Mouse (Mus musculus): ENCODE measurements around the gene Dnajc3. TPM values are rescaled to one million over a fixed set of nuclear protein-coding genes. Genes with fewer than 3 reads are reported as not detected.
A peak's percentile ranks its signal among the peaks of the same experiment; 100 is the strongest.

The Dnajc3 gene
- polyA plus RNA-seq, 2 experiments = 22.8 to 42.0 TPM

GRCm38 (mm10) chr14:118922251-118922650 is 15.5 kb upstream of the Dnajc3 start:
- H3K27me3 ChIP-seq (ENCODE audit: control insufficient read depth, insufficient read depth, low read length) = peaks cover 11% of the 10 kb centered on the region; the same call in 1 of the 2 replicates
- DNase-seq (ENCODE audit: low spot score) = no peak
- peak overlapping the region; percentile 83 for H3K4me2 ChIP-seq (replicated peaks; ENCODE audit: low read depth, low read length, severe bottlenecking)
- H3K36me3 ChIP-seq (ENCODE audit: control insufficient read depth, insufficient read depth, low read length) = peaks cover 7% of the 10 kb centered on the region; the same call in 1 of the 2 replicates
- peak overlapping the region; percentile 45 for H3K9ac ChIP-seq (ENCODE audit: low read depth, low read length, severe bottlenecking)
- H3K4me1 ChIP-seq (ENCODE audit: control insufficient read depth, insufficient read depth, low read length) = peaks cover 21% of the 10 kb centered on the region
- no peaks in the 10 kb centered on the region for H3K9me3 ChIP-seq (ENCODE audit: control insufficient read depth, low read length)
- no peak overlapping the region for H3K27ac ChIP-seq (replicated peaks; ENCODE audit: low read depth, low read length)
- TF ChIP-seq POLR2A (IDR thresholded peaks at IDR 0.05; ENCODE audit: borderline replicate concordance, extremely low read depth, insufficient read depth, insufficient read length) = no peak
- 23% methylated on average over 22 of the region's 22 CpGs for whole genome bisulfite sequencing
- ATAC-seq (ENCODE audit: low FRiP score, low read depth) = no peak
- peak overlapping the region; percentile 39 for H3K4me3 ChIP-seq (replicated peaks; ENCODE audit: low read length)

- Histone ChIP-seq H3K9me3 (ENCODE audit: control insufficient read depth, low read length) (no peaks in the 10 kb centered on the region), H3K4me1 (ENCODE audit: control insufficient read depth, insufficient read depth, low read length) (peaks cover 21% of the 10 kb centered on the region), H3K27ac (replicated peaks; ENCODE audit: low read depth, low read length) (no peak overlapping the region), H3K4me3 (replicated peaks; ENCODE audit: low read length) (peak overlapping the region; percentile 39), H3K9ac (ENCODE audit: low read depth, low read length, severe bottlenecking) (peak overlapping the region; percentile 45), H3K27me3 (ENCODE audit: control insufficient read depth, insufficient read depth, low read length) (peaks cover 11% of the 10 kb centered on the region; the same call in 1 of the 2 replicates), H3K4me2 (replicated peaks; ENCODE audit: low read depth, low read length, severe bottlenecking) (peak overlapping the region; percentile 83), H3K36me3 (ENCODE audit: control insufficient read depth, insufficient read depth, low read length) (0 out of 2 replicates have a peak, but pooled peaks cover 7% of the 10 kb centered on the region)
- WGBS = 2% methylated on average over 37 of the region's 47 CpGs
- peak; percentile 14 for DNase-seq (ENCODE audit: low spot score)
- ATAC-seq (ENCODE audit: low FRiP score, low read depth) = no peak
- no peak for TF ChIP-seq POLR2A (IDR thresholded peaks at IDR 0.05; ENCODE audit: borderline replicate concordance, extremely low read depth, insufficient read depth, insufficient read length)
These were observed 15.1 kb upstream of the Dnajc3 start for GRCm38 (mm10) chr14:118922667-118923184.

GRCm38 (mm10) chr14:118924673-118925615 is 12.8 kb upstream of the Dnajc3 start, which contains the start of gene Dzip1:
Gene Dzip1, minus strand, starts transcription at chr14:118925460.
- H3K9ac ChIP-seq (ENCODE audit: low read depth, low read length, severe bottlenecking) = peak within 1 kb of the TSS; percentile 77
- ATAC-seq (ENCODE audit: low FRiP score, low read depth) (peak; percentile 97), DNase-seq (ENCODE audit: low spot score) (peak; percentile 89)
- under 1% methylated on average over 47 of the region's 55 CpGs for WGBS
- peak within 1 kb of the TSS; percentile 83 for H3K4me2 ChIP-seq (replicated peaks; ENCODE audit: low read depth, low read length, severe bottlenecking)
- peaks cover 21% of the 10 kb centered on the region for H3K4me1 ChIP-seq (ENCODE audit: control insufficient read depth, insufficient read depth, low read length)
- TF ChIP-seq POLR2A (IDR thresholded peaks at IDR 0.05; ENCODE audit: borderline replicate concordance, extremely low read depth, insufficient read depth, insufficient read length) = 0 out of 2 replicates have a peak, but pooled peaks have one; percentile 7
- no peaks in the 10 kb centered on the region for H3K9me3 ChIP-seq (ENCODE audit: control insufficient read depth, low read length)
- peak within 1 kb of the TSS; percentile 69 for H3K27ac ChIP-seq (replicated peaks; ENCODE audit: low read depth, low read length)
- peaks cover 11% of the 10 kb centered on the region; the same call in 1 of the 2 replicates for H3K27me3 ChIP-seq (ENCODE audit: control insufficient read depth, insufficient read depth, low read length)
- peak within 1 kb of the TSS; percentile 60 for H3K4me3 ChIP-seq (replicated peaks; ENCODE audit: low read length)
- H3K36me3 ChIP-seq (ENCODE audit: control insufficient read depth, insufficient read depth, low read length) = no peaks in the 10 kb centered on the region

GRCm38 (mm10) chr14:118928565-118928964 is 9.2 kb upstream of the Dnajc3 start:
- no peak for ATAC-seq (ENCODE audit: low FRiP score, low read depth)
- H3K4me3 ChIP-seq (replicated peaks; ENCODE audit: low read length) = no peak overlapping the region
- H3K4me2 ChIP-seq (replicated peaks; ENCODE audit: low read depth, low read length, severe bottlenecking) = no peak overlapping the region
- H3K27ac ChIP-seq (replicated peaks; ENCODE audit: low read depth, low read length) = no peak overlapping the region
- H3K9me3 ChIP-seq (ENCODE audit: control insufficient read depth, low read length) = no peaks in the 10 kb centered on the region
- peaks cover 10% of the 10 kb centered on the region for H3K4me1 ChIP-seq (ENCODE audit: control insufficient read depth, insufficient read depth, low read length)
- no peak overlapping the region for H3K9ac ChIP-seq (ENCODE audit: low read depth, low read length, severe bottlenecking)
- H3K36me3 ChIP-seq (ENCODE audit: control insufficient read depth, insufficient read depth, low read length) = no peaks in the 10 kb centered on the region
- TF ChIP-seq POLR2A (IDR thresholded peaks at IDR 0.05; ENCODE audit: borderline replicate concordance, extremely low read depth, insufficient read depth, insufficient read length) = no peak
- 79% methylated on average over 3 of the region's 3 CpGs for WGBS
- H3K27me3 ChIP-seq (ENCODE audit: control insufficient read depth, insufficient read depth, low read length) = no peaks in the 10 kb centered on the region
- DNase-seq (ENCODE audit: low spot score) = no peak

- WGBS = 74% methylated on average over 2 of the region's 2 CpGs
- no peak overlapping the region for H3K4me2 ChIP-seq (replicated peaks; ENCODE audit: low read depth, low read length, severe bottlenecking)
- H3K27me3 ChIP-seq (ENCODE audit: control insufficient read depth, insufficient read depth, low read length) = no peaks in the 10 kb centered on the region
- H3K36me3 ChIP-seq (ENCODE audit: control insufficient read depth, insufficient read depth, low read length) = no peaks in the 10 kb centered on the region
- no peak for TF ChIP-seq POLR2A (IDR thresholded peaks at IDR 0.05; ENCODE audit: borderline replicate concordance, extremely low read depth, insufficient read depth, insufficient read length)
- H3K4me3 ChIP-seq (replicated peaks; ENCODE audit: low read length) = no peak overlapping the region
- no peak overlapping the region for H3K9ac ChIP-seq (ENCODE audit: low read depth, low read length, severe bottlenecking)
- no peaks in the 10 kb centered on the region for H3K9me3 ChIP-seq (ENCODE audit: control insufficient read depth, low read length)
- peaks cover 6% of the 10 kb centered on the region; the same call in 1 of the 2 replicates for H3K4me1 ChIP-seq (ENCODE audit: control insufficient read depth, insufficient read depth, low read length)
- DNase-seq (ENCODE audit: low spot score) = no peak
- ATAC-seq (ENCODE audit: low FRiP score, low read depth) = no peak
- H3K27ac ChIP-seq (replicated peaks; ENCODE audit: low read depth, low read length) = no peak overlapping the region
These were observed 8.0 kb upstream of the Dnajc3 start for GRCm38 (mm10) chr14:118929779-118930178.

Measured in limb, embryonic 14.5 days (tissue).